Mouse (Mus musculus) CD4-positive helper T cell, adult 2 months (primary cell): ENCODE results near the gene Eri2.
"Not testable (repeated sequence)": the region's sequence is repeated elsewhere in the genome, so short reads cannot be mapped to it uniquely, and the experiment has no call there.

Source experiments
- DNase-seq: peaks from one replicate; pipeline ENCODE4 v3.0.0-alpha.2; 2012; ENCODE audit warnings: low read depth, missing footprints, low spot score

Gene Eri2

DNA sequence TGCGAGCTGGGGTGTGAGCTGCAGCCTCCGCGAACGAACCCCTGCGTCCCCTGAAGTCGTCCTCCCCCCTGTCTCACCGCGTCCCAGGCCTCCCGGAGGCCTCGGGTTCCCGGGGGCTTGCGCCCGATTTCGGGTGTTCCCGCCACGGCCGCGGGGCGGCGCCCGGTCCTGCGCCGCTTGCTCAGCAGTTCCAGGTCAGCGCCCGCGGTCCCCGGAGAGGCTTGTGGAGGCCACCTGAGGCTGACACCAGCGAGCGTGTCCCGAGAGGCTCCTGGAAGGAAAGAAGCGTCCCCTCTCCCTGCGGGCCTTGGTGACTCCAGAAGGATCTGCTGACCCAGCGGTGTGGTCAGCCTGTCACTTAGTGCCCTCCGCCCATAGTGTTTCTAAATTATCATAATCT lies 49.5 kb downstream of the Eri2 start:
- peak; percentile 23 for DNase-seq

DNA sequence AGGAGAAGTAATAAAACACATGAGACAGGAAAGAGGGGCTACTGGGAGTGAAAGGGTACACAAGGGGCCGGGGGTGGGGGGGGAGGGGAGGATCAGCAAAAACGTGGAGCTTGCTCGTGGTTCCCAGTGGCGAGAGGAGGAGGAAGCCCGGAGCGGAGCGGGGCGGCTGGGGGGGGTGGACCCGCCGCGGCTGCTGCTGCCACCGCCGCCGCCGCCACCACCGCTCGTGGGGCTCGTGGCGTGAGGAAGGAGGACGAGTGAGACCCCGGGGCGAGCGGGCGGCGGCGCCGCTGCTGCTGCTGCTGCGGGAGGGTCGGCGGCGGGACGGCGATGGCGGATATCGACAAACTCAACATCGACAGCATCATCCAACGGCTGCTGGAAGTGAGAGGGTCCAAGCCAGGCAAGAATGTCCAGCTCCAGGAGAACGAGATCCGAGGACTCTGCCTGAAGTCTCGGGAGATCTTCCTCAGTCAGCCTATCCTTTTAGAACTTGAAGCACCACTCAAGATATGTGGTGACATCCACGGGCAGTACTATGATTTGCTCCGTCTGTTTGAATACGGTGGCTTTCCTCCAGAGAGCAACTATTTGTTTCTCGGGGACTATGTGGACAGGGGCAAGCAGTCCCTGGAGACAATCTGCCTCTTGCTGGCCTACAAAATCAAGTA lies 53.9 kb downstream of the Eri2 start:
- not testable (repeated sequence) for DNase-seq

DNA sequence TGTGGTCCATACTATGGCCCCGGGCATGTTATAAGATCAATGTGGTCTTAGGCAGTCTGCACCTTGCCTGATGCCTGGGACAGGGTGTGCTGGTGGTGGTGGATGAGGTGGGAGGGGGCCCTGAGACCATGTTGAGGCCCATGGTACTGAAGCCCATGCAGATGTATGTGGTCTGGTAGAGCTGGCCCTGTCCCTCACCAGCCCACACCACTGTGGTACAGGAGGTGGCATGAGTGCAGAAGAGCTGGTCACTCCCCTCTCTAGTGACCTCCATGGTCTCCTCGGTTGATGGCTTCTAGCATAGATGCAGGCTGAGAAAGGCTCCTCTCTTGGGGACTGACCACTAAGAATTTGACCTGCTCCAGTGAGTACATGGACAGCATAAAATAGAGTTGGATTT lies 55.0 kb downstream of the Eri2 start:
- DNase-seq: no peak

DNA sequence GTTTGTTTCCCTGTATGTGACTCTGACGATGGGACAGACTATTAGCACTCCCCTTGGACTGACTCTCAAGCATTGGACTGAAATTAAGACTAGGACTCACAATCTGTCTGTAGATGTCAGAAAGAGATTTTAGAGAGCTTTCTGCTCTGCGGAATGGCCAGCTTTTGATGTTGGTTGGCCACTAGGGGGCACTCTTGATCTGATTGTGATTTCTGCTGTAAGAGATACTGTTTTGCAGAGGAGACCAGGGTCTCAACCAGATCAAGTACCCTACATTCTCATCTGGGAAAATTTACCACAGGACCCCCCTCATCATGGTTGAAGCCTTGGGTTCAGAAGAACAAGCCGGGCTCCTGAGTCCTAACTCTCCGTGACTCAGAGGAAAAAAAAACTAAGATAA lies 62.6 kb downstream of the Eri2 start:
- DNase-seq: peak; percentile 36

DNA sequence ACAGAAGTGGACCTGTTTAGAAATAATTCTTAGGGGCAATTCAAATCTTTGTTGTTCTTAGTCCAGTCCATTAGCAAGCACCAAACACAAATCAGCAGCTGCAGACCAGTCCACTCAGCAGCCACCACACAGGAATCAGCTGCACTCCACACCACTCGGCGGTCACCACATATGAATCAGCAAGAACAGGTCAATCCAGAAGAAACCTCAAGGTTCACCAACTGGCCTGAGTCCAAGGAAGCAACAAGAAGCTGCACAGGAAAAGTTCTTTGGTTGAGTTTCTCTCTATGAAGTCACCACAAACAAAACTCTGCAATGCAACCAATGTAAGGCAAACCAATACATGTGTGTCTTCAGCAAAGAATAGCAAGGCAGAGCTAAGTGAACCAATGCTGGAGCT lies 66.2 kb downstream of the Eri2 start:
- no peak for DNase-seq

DNA sequence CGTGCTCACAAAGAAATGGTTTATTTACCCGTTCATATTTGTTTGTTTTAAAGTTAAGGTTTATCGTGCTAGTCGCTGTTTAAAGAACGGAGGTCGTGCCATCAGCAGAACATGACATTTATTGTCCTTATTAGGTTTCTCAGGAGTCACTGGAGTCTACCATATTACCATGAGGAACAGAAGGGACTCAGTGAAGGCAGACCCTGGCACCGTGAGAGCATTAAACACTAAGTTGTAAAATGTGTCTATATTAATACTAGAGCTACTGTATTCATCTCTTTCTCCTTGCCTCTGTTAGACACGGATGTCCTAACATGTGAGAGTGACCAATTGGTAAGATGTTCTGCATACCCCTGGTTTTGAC lies 72.9 kb downstream of the Eri2 start:
- no peak for DNase-seq

DNA sequence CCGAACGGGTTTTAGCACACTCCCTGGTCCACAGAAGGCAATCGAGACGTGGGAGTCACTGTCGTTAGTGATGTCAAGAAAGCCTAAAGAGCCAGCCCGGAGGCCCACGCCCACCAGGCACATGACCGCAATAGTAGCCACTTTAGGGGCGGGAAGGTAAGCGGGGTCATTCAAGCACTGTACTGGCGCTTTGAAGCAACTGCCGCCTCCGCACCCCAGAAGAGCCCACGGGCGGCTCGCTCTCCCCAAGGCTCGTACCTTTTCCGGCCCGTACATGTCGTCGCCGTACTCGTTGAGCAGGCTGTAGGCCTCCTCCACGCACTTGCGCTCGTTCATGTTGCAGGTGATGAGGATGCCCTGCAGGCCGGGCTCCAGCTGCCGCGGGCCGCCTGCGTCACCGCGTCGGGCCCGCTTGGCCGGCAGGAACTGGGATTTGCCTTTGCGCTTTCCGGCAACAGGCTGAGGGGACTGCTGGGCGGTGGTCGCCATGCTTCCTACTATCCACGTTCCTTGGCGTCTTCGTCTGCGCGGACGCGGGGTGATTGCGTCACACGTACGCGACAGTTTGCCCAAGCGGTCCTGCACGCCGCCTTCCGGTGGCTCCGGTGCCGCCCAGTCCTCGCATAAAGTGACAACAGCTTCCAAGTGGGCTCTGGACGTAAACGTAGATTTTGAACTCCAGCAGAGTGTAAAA lies 73.5 kb downstream of the Eri2 start, which contains the start of gene Thumpd1:
Thumpd1 (minus strand) TSS at position 546 of the 694 bp plus-strand sequence.
- peak; percentile 95 for DNase-seq
